Mouse (Mus musculus) testis, adult 2 months (tissue): Measurements from ENCODE around the gene Ptpn1. TPM values are rescaled to one million over a fixed set of nuclear protein-coding genes. Genes with fewer than 3 reads are reported as not detected.

Source experiments
- H3K27ac ChIP-seq: fragments of 200-500 bp; 2 replicates; pipeline ENCODE4 v1.5.1; 2012; ENCODE audit warnings: low read depth, low read length; ENCODE audit not compliant: control insufficient read depth, insufficient read depth
- H3K27me3 ChIP-seq: fragments of 200-500 bp; 2 replicates; pipeline ENCODE4 v1.6.1; 2012; ENCODE audit warnings: mild to moderate bottlenecking, low read length, moderate library complexity; ENCODE audit not compliant: control insufficient read depth, insufficient read depth
- H3K36me3 ChIP-seq: fragments of 200-500 bp; 2 replicates; pipeline ENCODE4 v1.6.1; 2012; ENCODE audit warnings: mild to moderate bottlenecking, low read length; ENCODE audit not compliant: control insufficient read depth, insufficient read depth
- H3K4me1 ChIP-seq: fragments of 200-500 bp; 2 replicates; pipeline ENCODE4 v1.6.1; 2012; ENCODE audit warnings: low read length; ENCODE audit not compliant: control insufficient read depth, insufficient read depth
- H3K4me3 ChIP-seq: fragments of 200-500 bp; 2 replicates; pipeline ENCODE4 v1.5.1; 2012; ENCODE audit warnings: low read depth, mild to moderate bottlenecking, low read length, moderate library complexity, mixed read lengths; ENCODE audit not compliant: control insufficient read depth
- CTCF ChIP-seq: fragments of 200-500 bp; IDR thresholded peaks from 2 replicates; pipeline ENCODE4 v1.5.1; 2012; ENCODE audit warnings: low read depth, mild to moderate bottlenecking, inconsistent platforms, low read length, moderate library complexity; ENCODE audit not compliant: control insufficient read depth, insufficient read depth, insufficient replicate concordance
- POLR2A ChIP-seq: fragments of 200-500 bp; IDR thresholded peaks from 2 replicates; pipeline ENCODE4 v1.6.1; 2012; ENCODE audit warnings: low read depth, mild to moderate bottlenecking, inconsistent platforms, low read length, moderate library complexity; ENCODE audit not compliant: control insufficient read depth
- polyA plus RNA-seq: library from polyadenylated mRNA; depleted of rRNA; stranded (reverse); fragments of >200 nt; gene quantifications from 2 replicates; pipeline ENCODE4 v1.2.3, GENCODE M21; 2012

The Ptpn1 gene
- polyA plus RNA-seq, 1 experiment = 30.9 TPM

DNA sequence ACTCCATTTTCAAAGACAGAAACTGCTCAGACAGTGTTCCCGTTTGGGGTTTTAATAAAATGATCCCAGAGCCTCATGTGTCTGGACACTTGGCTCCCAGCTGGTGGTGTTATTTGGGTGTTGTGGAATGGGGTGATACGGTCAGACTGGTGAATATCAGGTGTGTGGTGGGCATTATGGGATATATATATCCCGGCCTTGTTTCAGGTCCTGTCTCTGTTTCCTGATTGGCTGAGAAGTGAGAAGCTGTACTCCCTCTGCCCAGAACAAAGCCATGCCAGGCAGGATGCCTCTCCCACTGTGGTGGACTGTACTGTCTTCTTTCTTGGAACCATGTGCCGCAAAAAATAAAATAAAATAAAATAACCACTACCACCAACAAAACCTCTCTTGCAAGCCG is 7.8 kb upstream of the Ptpn1 start:
- Histone ChIP-seq H3K4me1 (peaks cover 5% of the 10 kb centered on the region; the same call in 1 of the 2 replicates), H3K36me3 (no peaks in the 10 kb centered on the region), H3K4me3 (no peak overlapping the region), H3K27ac (no peak overlapping the region), H3K27me3 (no peaks in the 10 kb centered on the region)
- no peak for TF ChIP-seq CTCF
- TF ChIP-seq POLR2A = no peak

- Histone ChIP-seq H3K27ac (peak overlapping the region; percentile 82), H3K36me3 (no peaks in the 10 kb centered on the region)
- TF ChIP-seq POLR2A (0 out of 2 replicates have a peak, but pooled peaks have one; percentile 13), CTCF (peak; percentile 3; the same call in 1 of the 2 replicates)
Measured at GRCm38 (mm10) chr2:167924803-167925604, 6.9 kb upstream of the Ptpn1 start.

DNA sequence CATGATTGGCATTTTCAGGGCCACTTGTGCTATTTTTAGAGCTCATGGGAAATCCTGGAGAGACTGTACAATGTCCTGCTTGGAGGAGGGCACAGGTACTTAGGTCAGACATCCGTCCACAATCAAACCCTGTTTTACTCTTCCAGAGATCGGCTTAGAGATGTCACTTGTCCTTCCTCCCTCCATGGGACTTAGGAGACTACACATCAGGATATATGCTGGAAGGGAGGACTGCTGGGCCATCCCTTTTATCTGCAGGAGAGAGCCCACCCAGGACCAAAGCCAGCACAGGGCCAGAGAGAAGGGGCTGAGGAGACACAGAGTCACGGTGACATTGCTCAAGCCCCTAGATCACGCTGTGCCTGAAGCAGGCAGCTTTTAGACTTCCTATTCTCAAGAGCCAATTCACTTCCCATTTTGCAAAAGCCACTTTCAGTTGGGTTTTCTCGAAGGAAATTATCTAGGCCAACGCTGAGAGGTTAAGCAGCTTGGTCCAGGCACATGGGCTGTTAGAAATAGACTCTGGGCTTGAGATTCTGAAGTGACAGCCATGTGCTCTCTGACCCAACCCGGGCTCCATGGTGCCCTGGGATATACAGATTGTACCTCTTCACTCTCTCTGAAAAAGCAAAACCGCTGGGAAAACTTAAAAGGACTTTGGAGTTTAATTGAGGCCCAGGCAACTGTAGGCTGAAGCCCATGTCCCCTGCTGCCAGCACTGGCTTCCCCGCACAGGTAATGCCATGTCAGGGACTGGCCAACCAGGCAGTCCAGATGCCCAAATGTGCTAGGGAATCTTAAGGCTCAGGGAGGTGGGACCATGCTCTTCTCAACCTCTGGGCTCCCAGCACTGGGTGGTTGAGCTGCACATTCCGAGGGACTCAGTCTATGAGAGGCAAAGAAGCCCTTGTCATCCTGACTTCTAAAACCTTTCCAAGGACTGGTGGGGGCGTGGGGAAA is 5.7 kb upstream of the Ptpn1 start:
- Histone ChIP-seq H3K27me3 (no peaks in the 10 kb centered on the region), H3K27ac (no peak overlapping the region), H3K4me3 (no peak overlapping the region), H3K4me1 (peaks cover 6% of the 10 kb centered on the region), H3K36me3 (no peaks in the 10 kb centered on the region)
- no peak for TF ChIP-seq CTCF
- TF ChIP-seq POLR2A = no peak

More at GRCm38 (mm10) chr2:167924803-167925604, 6.9 kb upstream of the Ptpn1 start:
- no peaks in the 10 kb centered on the region for H3K27me3 ChIP-seq
- H3K4me3 ChIP-seq = peak overlapping the region; percentile 81
- H3K4me1 ChIP-seq = peaks cover 5% of the 10 kb centered on the region; the same call in 1 of the 2 replicates

DNA sequence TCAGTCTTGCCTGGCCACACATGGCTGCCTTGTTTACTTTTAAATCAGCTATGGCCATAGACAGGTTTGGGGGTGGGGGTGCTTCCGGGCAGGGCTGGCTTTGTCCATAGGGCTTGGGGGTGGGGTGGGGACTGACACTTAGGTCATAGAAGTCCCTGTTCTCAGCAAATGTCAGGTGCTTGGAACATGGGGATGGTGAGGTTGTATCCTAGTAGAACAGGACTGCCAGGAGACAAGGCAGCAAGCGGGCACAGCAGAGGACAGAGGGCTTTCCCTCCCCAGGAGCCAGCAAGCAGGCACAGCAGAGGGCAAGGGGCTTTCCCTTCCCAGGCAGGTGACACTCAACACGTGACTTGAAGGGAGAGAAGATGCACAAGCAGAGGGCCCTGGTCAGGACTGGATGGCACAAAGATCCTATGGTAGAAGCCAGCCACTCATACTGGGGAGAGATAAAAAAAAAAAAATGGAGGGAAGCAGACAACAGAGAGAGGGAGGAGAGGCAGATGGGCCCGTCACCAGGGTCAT is 3.8 kb upstream of the Ptpn1 start:
- no peaks in the 10 kb centered on the region for H3K27me3 ChIP-seq
- TF ChIP-seq POLR2A (no peak), CTCF (no peak)
- H3K4me1 ChIP-seq = peaks cover 17% of the 10 kb centered on the region
- no peak overlapping the region for H3K27ac ChIP-seq
- no peaks in the 10 kb centered on the region for H3K36me3 ChIP-seq
- H3K4me3 ChIP-seq = no peak overlapping the region

GRCm38 (mm10) chr2:167928972-167929371 is 2.9 kb upstream of the Ptpn1 start:
- TF ChIP-seq CTCF (no peak), POLR2A (no peak)
- H3K27ac ChIP-seq = no peak overlapping the region
- H3K36me3 ChIP-seq = no peaks in the 10 kb centered on the region
- H3K4me1 ChIP-seq = peaks cover 21% of the 10 kb centered on the region
- no peak overlapping the region for H3K4me3 ChIP-seq
- no peaks in the 10 kb centered on the region for H3K27me3 ChIP-seq

DNA sequence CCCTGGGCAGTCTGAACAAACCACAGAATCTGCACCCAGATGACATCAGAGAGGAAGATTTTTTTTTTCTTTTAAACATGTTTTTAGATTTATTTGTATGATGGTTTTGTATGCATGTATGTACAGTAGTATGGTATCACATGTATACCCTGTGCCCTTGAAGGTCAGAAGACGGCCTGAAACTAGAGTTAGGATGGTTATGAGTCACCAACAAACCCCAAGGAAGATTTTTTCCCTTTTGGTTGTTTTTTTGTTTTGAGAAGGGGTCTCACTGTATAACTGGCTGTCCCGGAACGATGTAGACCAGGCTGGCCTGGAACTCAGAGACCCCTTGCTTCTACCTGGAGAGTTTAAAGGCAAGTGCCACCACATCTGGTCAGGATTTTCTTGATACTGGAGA is 882 bp upstream of the Ptpn1 start:
- peak overlapping the region; percentile 95 for H3K27ac ChIP-seq
- no peaks in the 10 kb centered on the region for H3K27me3 ChIP-seq

More for the DNA sequence above, 882 bp upstream of the Ptpn1 start:
- Histone ChIP-seq H3K36me3 (no peaks in the 10 kb centered on the region), H3K4me3 (peak overlapping the region; percentile 85), H3K4me1 (peaks cover 15% of the 10 kb centered on the region)
- TF ChIP-seq POLR2A = no peak
- no peak for TF ChIP-seq CTCF
